Mouse (Mus musculus) liver, embryonic 12.5 days (tissue): Measurements from ENCODE around the gene Depdc1b. TPM values are rescaled to one million over a fixed set of nuclear protein-coding genes. Genes with fewer than 3 reads are reported as not detected.

Source experiments
- ATAC-seq: fragments of 200-750 bp; cut with Nextera tagmentation; 2 replicates; pipeline ENCODE4 v1.8.0; 2017; ENCODE audit warnings: moderate number of reproducible peaks, mild to moderate bottlenecking, moderate library complexity
- H3K27ac ChIP-seq: fragments of 300-500 bp; sonication (generic); 2 replicates; pipeline ENCODE4 v1.5.1; 2016; ENCODE audit warnings: mild to moderate bottlenecking
- H3K27me3 ChIP-seq: fragments of 300-500 bp; sonication (generic); replicated peaks from 2 replicates; pipeline ENCODE4 v1.6.1; 2016; ENCODE audit warnings: mild to moderate bottlenecking, moderate library complexity
- H3K36me3 ChIP-seq: fragments of 300-500 bp; sonication (generic); 2 replicates; pipeline ENCODE4 v1.6.1; 2016; ENCODE audit warnings: mild to moderate bottlenecking, moderate library complexity
- H3K4me1 ChIP-seq: fragments of 300-500 bp; sonication (generic); 2 replicates; pipeline ENCODE4 v1.6.1; 2016
- H3K4me2 ChIP-seq: fragments of 300-500 bp; sonication (generic); 2 replicates; pipeline ENCODE4 v1.6.1; 2016; ENCODE audit warnings: mild to moderate bottlenecking, moderate library complexity
- H3K4me3 ChIP-seq: fragments of 300-500 bp; sonication (generic); 2 replicates; pipeline ENCODE4 v1.5.1; 2016; ENCODE audit warnings: mild to moderate bottlenecking, moderate library complexity
- H3K9ac ChIP-seq: fragments of 300-500 bp; sonication (generic); 2 replicates; pipeline ENCODE4 v1.6.1; 2016; ENCODE audit warnings: mild to moderate bottlenecking, moderate library complexity
- H3K9me3 ChIP-seq: fragments of 300-500 bp; sonication (generic); replicated peaks from 2 replicates; pipeline ENCODE4 v1.6.1; 2016; ENCODE audit warnings: mild to moderate bottlenecking, moderate library complexity
- WGBS: fragments of 180-500 bp; shearing (Covaris S2); methylation state at CpG from one replicate; pipeline ENCODE4 v1.1.7; 2016; ENCODE audit not compliant: insufficient replicate concordance; 5-methylcytosine and 5-hydroxymethylcytosine counted together
- polyA plus RNA-seq: library from polyadenylated mRNA; unstranded; fragments of >200 nt; fragmentation: Nextera tagmentation; extraction: Ambion mirVana; gene quantifications from 2 replicates; pipeline ENCODE4 v1.2.1, GENCODE M21; 2016

Gene Depdc1b
- polyA plus RNA-seq, 1 experiment from 2014 or later: 13.4 TPM

GRCm38 (mm10) chr13:108453064-108453919 is 137.2 kb downstream of the Depdc1b start:
- H3K9me3 ChIP-seq: no peaks in the 10 kb centered on the region
- no peak overlapping the region for H3K4me3 ChIP-seq
- H3K9ac ChIP-seq: no peak overlapping the region
- peaks cover 18% of the 10 kb centered on the region for H3K4me1 ChIP-seq
- whole genome bisulfite sequencing: 40% methylated on average over 6 of the region's 6 CpGs
- no peak overlapping the region for H3K27ac ChIP-seq
- no peak overlapping the region for H3K4me2 ChIP-seq
- H3K27me3 ChIP-seq: no peaks in the 10 kb centered on the region
- no peaks in the 10 kb centered on the region for H3K36me3 ChIP-seq
- no peak for ATAC-seq

Other genes with a start within 250 kb of the Depdc1b start
- gene Ndufaf2, start 157.7 kb upstream of the Depdc1b start, polyA plus RNA-seq: 47.8 and 49.2 TPM in 2 replicates
- gene Ercc8, start 157.6 kb upstream of the Depdc1b start, polyA plus RNA-seq: 14.6 and 14.8 TPM in 2 replicates
- gene Elovl7, start 101.9 kb upstream of the Depdc1b start, polyA plus RNA-seq: 2.2 and 2.5 TPM in 2 replicates
- gene Pde4d, start 133.6 kb downstream of the Depdc1b start, polyA plus RNA-seq: 17.1 and 19.4 TPM in 2 replicates